Mouse (Mus musculus) bone marrow, adult 2 months (tissue): Measurements from ENCODE around the gene Zfp185.

ENCODE experiments used
- CTCF ChIP-seq: fragments of 200-500 bp; IDR thresholded peaks from 2 replicates; pipeline ENCODE4 v1.5.1; 2011; ENCODE audit warnings: low read length, control low read depth; ENCODE audit not compliant: control insufficient read depth, insufficient read depth
- POLR2A ChIP-seq: fragments of 200-500 bp; IDR thresholded peaks from 2 replicates; pipeline ENCODE4 v1.6.1; 2011; ENCODE audit warnings: low read depth, mild to moderate bottlenecking, control low read depth, low read length, borderline replicate concordance; ENCODE audit not compliant: control insufficient read depth

GRCm38 (mm10) chrX:72960431-72960830 lies 26.7 kb upstream of the Zfp185 start:
- no peak for TF ChIP-seq CTCF
- no peak for TF ChIP-seq POLR2A
